Mouse (Mus musculus) ovary, adult 18-20 months (tissue): ENCODE results near the gene Olfr133.
"Not testable (repeated sequence)": the region's sequence is repeated elsewhere in the genome, so short reads cannot be mapped to it uniquely, and the experiment has no call there.

Experiments used
- DNase-seq: peaks from one replicate; pipeline ENCODE4 v3.0.0; 2022; ENCODE audit warnings: low spot score, mixed read lengths

Gene Olfr133

DNA sequence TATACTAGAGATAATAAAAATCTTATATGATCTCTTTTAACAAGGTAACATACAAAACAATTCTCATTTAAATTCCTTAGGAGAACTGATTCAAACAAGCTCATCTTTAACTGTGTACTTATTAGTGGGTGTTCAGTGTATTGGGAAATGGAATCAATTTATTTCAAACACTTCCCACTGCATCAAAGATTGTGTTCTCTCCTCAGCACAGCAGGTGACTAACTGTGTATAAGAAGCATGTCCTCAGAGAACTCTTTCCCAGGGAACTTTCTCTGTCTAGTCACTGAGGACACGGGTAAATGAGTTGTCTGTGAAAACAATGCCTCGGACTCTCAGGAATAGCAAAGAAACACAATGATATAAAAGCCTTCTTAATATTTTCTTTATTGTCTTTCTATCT is at the start of gene Olfr133:
Olfr133 (plus strand) TSS at position 301 of the 400 bp plus-strand sequence.
- DNase-seq, result no peak

GRCm38 (mm10) chr17:38124199-38124598 is 20.9 kb upstream of the Olfr133 start:
- DNase-seq, result not testable (repeated sequence)

DNA sequence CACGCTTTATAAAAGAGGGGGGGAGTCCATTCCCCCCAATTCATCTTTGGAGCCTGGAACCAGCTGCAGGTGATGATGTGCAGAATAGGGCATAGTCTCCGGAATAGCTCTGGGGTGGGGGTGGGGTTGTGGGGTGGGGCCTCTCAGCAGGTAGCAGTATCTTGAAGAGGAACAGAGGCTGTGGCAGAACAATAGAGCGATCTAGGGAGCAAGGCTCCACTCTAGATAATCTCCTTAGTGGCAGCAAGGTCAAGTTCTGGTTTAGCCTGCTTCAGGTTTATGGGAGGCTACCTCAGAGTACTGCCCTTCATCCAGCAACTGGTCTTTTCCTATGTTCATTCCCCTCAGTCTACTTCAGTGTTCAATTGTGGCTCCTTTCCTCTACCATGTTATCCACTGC is 19.7 kb upstream of the Olfr133 start:
- DNase-seq, result not testable (repeated sequence)

- no peak for DNase-seq
Observed at GRCm38 (mm10) chr17:38134426-38134825, 10.7 kb upstream of the Olfr133 start, which contains the start of gene Olfr132. TSS of gene Olfr132 (minus strand) at chr17:38134526.

DNA sequence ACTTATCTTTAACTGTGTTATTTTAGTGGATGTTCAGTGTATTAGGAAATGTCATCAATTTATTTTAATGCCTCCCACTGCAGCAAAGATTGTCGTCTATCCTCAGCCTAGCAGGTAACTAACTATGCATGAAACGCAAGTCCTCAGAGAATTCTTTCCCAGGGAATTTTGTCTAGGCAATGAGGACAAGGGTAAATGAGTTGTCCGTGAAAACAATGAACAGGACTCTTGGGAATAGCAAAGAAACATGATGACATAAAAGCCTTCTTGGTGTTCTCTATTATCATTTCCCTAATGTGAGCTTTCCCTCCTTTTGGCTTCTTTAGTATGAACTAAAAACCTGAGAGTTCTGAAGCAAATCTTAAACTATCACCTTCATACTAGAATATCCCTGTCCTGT is 26.0 kb downstream of the Olfr133 start, which contains the start of gene Olfr134:
Olfr134 (plus strand) TSS at position 301 of the 400 bp plus-strand sequence.
- DNase-seq, result no peak
